Mouse (Mus musculus) spleen, adult 2 months (tissue): Measurements from ENCODE around the gene Olfr303. TPM values are rescaled to one million over a fixed set of nuclear protein-coding genes. Genes with fewer than 3 reads are reported as not detected.
"Not testable (repeated sequence)": the region's sequence is repeated elsewhere in the genome, so short reads cannot be mapped to it uniquely, and the experiment has no call there.

Experiments
- DNase-seq, 2 experiments: peaks; one replicate each; pipeline versions ENCODE4 v3.0.0 to v3.0.0-alpha.2; 2012 to 2021; ENCODE audit warnings: low spot score in 2 of 2, low read depth in 1 of 2
- H3K27ac ChIP-seq: fragments of 200-500 bp; 2 replicates; pipeline ENCODE4 v1.5.1; 2012; ENCODE audit warnings: low read length, inconsistent platforms; ENCODE audit not compliant: insufficient read depth
- H3K27me3 ChIP-seq: fragments of 200-500 bp; 2 replicates; pipeline ENCODE4 v1.6.1; 2012; ENCODE audit warnings: mild to moderate bottlenecking, moderate library complexity, low read length, inconsistent platforms; ENCODE audit not compliant: control insufficient read depth, insufficient read depth
- H3K36me3 ChIP-seq: fragments of 200-500 bp; 2 replicates; pipeline ENCODE4 v1.6.1; 2012; ENCODE audit warnings: mild to moderate bottlenecking, low read length, inconsistent platforms; ENCODE audit not compliant: control insufficient read depth, insufficient read depth
- H3K4me1 ChIP-seq: fragments of 200-500 bp; 2 replicates; pipeline ENCODE4 v1.6.1; 2011; ENCODE audit warnings: inconsistent platforms; ENCODE audit not compliant: control insufficient read depth, insufficient read depth, insufficient read length
- H3K4me3 ChIP-seq: fragments of 200-500 bp; 2 replicates; pipeline ENCODE4 v1.5.1; 2011; ENCODE audit warnings: mild to moderate bottlenecking, inconsistent platforms; ENCODE audit not compliant: insufficient read depth, insufficient read length; ENCODE audit errors: extremely low read depth
- CTCF ChIP-seq: fragments of 200-500 bp; IDR thresholded peaks from 2 replicates; pipeline ENCODE4 v1.5.1; 2011; ENCODE audit warnings: mild to moderate bottlenecking, inconsistent platforms; ENCODE audit not compliant: insufficient read depth, insufficient read length, insufficient replicate concordance; ENCODE audit errors: extremely low read depth
- POLR2A ChIP-seq: fragments of 200-500 bp; IDR thresholded peaks from 2 replicates; pipeline ENCODE4 v1.6.1; 2011; ENCODE audit warnings: low read depth, low read length, inconsistent platforms
- WGBS: fragments of 180-500 bp; shearing (Covaris S2); methylation state at CpG from one replicate; pipeline ENCODE4 v1.1.7; 2018; 5-methylcytosine and 5-hydroxymethylcytosine counted together
- polyA plus RNA-seq: library from polyadenylated mRNA; depleted of rRNA; stranded (reverse); fragments of >200 nt; gene quantifications from 2 replicates; pipeline ENCODE4 v1.2.3, GENCODE M21; 2012; rRNA removed

Gene Olfr303
- polyA plus RNA-seq: not detected in 2 replicates

DNA sequence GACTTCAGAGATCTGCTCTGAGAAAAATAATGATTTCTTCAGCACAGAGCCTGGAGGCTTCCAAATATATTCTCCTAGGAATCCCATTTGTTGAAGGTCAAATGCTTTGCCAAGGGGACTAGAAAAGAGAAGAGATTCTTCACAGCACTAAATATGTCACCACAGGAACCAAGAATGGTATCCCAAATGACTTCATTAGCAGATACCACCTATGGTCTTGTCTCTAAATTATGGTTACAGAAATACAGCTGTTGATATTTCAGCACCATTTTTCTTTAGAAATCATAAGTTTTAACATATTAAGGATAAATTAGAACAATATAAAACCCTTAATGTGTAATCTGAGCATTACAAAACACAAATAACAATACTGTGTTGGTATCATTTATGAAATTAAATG, at the start of gene Olfr303:
Gene Olfr303, minus strand, starts transcription at position 101 of the 400 bp plus-strand sequence.
- no peak for DNase-seq
- Histone ChIP-seq H3K27me3 (no peaks in the 10 kb centered on the region), H3K4me3 (no peak within 1 kb of the TSS), H3K36me3 (no peaks in the 10 kb centered on the region), H3K4me1 (no peaks in the 10 kb centered on the region), H3K27ac (no peak within 1 kb of the TSS)
- no peak for TF ChIP-seq CTCF
- TF ChIP-seq POLR2A: no peak

DNA sequence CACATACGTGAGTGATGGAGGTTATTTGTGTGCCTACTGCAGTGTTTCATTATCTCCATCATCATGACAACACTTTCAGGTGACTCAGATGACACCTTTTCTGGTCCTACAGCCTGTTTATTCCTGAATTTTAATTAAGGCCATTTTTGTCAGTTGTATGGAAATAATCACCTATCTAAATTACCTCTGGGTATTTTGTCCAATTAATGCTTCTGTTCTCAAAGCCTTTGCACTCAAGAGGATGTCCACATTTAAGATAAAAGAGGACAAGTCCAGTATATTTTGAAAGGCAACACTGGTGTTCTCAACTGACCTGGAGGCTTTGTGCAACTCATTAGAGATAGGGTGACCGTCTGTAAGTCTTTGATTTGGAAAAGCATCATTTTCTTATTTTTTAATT, 6.0 kb upstream of the Olfr303 start, which contains the start of gene Olfr301:
Gene Olfr301, plus strand, starts transcription at position 301 of the 400 bp plus-strand sequence.
- DNase-seq: no peak
- Histone ChIP-seq H3K4me1 (no peaks in the 10 kb centered on the region), H3K27me3 (no peaks in the 10 kb centered on the region), H3K36me3 (no peaks in the 10 kb centered on the region), H3K4me3 (no peak within 1 kb of the TSS), H3K27ac (no peak within 1 kb of the TSS)
- TF ChIP-seq POLR2A (no peak), CTCF (no peak)
- 81% methylated on average over 2 of the region's 2 CpGs for WGBS

DNA sequence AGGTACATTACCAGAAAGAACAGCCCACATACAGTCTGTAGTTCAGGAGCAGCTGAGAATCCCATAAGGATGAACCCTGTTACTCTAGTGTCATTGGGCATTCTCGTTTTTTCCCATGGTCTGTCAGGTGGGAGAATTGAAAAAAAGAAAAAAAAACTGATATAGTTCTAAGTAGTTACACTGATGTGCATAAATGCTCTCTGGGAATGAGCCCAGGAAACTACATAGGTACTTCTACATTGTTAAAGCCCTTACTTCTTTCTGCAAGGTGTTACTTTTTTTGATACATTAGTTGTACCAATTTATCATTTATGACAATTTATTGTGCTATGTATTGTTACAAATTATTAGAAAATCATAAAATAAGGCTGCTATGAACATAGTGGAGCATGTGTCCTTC, 11.0 kb downstream of the Olfr303 start, which contains the start of gene Olfr304:
Gene Olfr304, minus strand, starts transcription at position 101 of the 400 bp plus-strand sequence.
- Histone ChIP-seq H3K27me3 (no peaks in the 10 kb centered on the region), H3K36me3 (no peaks in the 10 kb centered on the region), H3K27ac (no peak within 1 kb of the TSS), H3K4me1 (no peaks in the 10 kb centered on the region), H3K4me3 (no peak within 1 kb of the TSS)
- no peak for TF ChIP-seq POLR2A
- TF ChIP-seq CTCF: no peak
- 49% methylated on average over 1 of the region's 1 CpGs for WGBS
- no peak for DNase-seq

DNA sequence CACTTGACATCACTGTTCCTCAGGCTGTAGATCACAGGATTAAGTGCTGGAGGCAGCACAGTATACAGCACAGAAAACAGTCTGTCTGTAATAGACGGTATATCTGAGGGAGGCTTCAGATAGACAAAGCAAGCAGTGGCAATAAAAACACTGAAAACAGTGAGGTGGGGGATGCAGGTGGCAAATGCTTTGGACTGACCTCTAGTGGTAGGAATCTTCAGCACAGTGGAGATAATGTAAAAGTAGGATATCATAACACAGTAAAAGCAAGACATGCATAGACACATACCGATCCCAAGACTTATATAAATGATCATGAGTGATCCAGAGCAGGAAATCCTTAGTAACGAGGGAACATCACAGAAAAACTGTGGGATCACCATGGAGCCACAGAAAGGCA, 11.8 kb downstream of the Olfr303 start:
- Histone ChIP-seq H3K4me3 (no peak overlapping the region), H3K4me1 (no peaks in the 10 kb centered on the region), H3K27ac (no peak overlapping the region), H3K27me3 (no peaks in the 10 kb centered on the region), H3K36me3 (no peaks in the 10 kb centered on the region)
- TF ChIP-seq CTCF: no peak
- no peak for TF ChIP-seq POLR2A
- 67% methylated on average over 3 of the region's 3 CpGs for WGBS
- no peak for DNase-seq

DNA sequence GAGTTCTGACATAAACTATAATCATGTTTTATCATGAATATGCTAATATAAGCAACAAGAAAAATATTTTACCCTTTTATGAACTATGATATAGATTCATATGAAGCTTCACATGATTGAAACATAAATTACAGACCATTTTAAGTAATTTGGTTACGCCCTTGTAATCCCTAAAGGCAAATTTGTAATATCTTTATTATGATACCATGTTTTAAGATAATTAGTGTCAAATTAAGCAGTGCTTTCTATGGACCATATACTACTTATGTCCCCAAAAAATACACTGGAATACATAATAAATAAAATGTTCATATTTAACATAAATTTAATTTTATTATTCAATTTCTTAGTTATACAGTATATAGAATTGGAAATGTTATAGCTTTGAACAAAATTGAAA, 30.8 kb downstream of the Olfr303 start, which contains the start of gene Olfr305:
Gene Olfr305, minus strand, starts transcription at position 101 of the 400 bp plus-strand sequence.
- DNase-seq: no peak
- H3K36me3 ChIP-seq: no peaks in the 10 kb centered on the region
- H3K4me3 ChIP-seq: no peak within 1 kb of the TSS
- no peaks in the 10 kb centered on the region for H3K27me3 ChIP-seq
- no peak within 1 kb of the TSS for H3K27ac ChIP-seq
- no peaks in the 10 kb centered on the region for H3K4me1 ChIP-seq
- 78% methylated on average over 1 of the region's 1 CpGs for WGBS
- TF ChIP-seq POLR2A: no peak
- no peak for TF ChIP-seq CTCF

DNA sequence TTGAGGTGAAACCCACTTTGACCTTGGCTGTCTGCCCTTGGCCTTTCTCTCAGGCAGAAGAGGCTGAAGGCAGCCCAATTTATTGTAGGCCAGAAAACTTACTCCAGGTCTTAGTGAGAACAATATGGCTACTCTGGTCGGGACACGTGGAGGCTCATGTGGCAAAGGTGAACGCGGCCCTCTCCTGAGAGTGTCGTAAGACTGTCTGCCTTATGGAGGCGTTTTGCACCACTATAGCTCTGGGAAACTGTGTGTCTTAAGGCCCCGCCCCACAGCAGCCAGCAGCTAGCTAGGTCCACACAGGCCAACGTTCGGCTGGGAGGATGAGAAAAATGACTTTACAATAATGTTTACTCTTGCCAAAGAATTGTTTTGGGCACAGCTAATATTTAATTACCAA, 51.3 kb downstream of the Olfr303 start:
- not testable (repeated sequence) for H3K4me1 ChIP-seq, H3K36me3 ChIP-seq, DNase-seq, H3K27me3 ChIP-seq, H3K4me3 ChIP-seq, H3K27ac ChIP-seq
- 85% methylated on average over 9 of the region's 9 CpGs for WGBS

DNA sequence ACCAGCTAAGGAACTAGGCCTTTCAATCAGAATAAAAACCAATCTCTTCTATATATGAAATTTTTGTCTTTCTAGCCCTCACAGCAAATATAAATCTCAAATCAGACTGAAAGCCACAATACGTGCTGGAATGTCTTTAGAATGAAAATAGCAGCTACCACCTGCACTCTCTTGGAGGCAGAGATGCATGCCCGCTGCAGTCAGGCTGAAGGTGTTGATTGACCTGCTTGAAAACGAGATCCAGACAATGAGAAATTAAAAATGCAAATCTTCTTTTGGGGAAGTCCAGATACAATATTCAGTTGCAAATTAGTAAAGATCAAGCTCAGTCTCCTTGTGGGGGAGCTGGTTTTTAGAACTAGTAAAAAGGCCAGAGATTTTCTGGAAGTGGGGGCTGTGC, 53.3 kb downstream of the Olfr303 start:
- WGBS: 69% methylated on average over 3 of the region's 3 CpGs
- DNase-seq: no peak

More for the DNA sequence above, 53.3 kb downstream of the Olfr303 start:
- H3K4me1 ChIP-seq: no peaks in the 10 kb centered on the region
- no peaks in the 10 kb centered on the region for H3K27me3 ChIP-seq
- H3K27ac ChIP-seq: no peak overlapping the region
- TF ChIP-seq CTCF: no peak
- no peak for TF ChIP-seq POLR2A
- H3K36me3 ChIP-seq: no peaks in the 10 kb centered on the region
- H3K4me3 ChIP-seq: no peak overlapping the region
